Mouse (Mus musculus): ENCODE results near the gene Yy1. TPM values are rescaled to one million over a fixed set of nuclear protein-coding genes. Genes with fewer than 3 reads are reported as not detected.

Gene Yy1
- 16.2 TPM for polyA plus RNA-seq (2017; shearing (Covaris generic))

GRCm38 (mm10) chr12:108792546-108793452 lies at the start of gene Yy1:
Gene Yy1 (plus strand): TSS chr12:108792973.

GRCm38 (mm10) chr12:108835840-108836409 lies 43.2 kb downstream of the Yy1 start, which contains the start of the genes Slc25a29 and Slc25a47:
Gene Slc25a29 (minus strand): TSS chr12:108835883.
Gene Slc25a47 (plus strand): TSS chr12:108836046.

Other genes starting within 250 kb of the Yy1 start
- gene Evl, start 238.3 kb upstream of the Yy1 start, polyA plus RNA-seq (2017; shearing (Covaris generic)): 332 TPM
- gene Degs2, start 90.7 kb upstream of the Yy1 start, polyA plus RNA-seq (2017; shearing (Covaris generic)): 1.5 TPM
- gene Slc25a29, start 42.9 kb downstream of the Yy1 start, polyA plus RNA-seq (2017; shearing (Covaris generic)): 5.0 TPM
- gene Slc25a47, start 43.1 kb downstream of the Yy1 start, polyA plus RNA-seq (2017; shearing (Covaris generic)): 0.78 TPM
- gene Wdr25, start 100.7 kb downstream of the Yy1 start, polyA plus RNA-seq (2017; shearing (Covaris generic)): 6.4 TPM
- gene Wars, start 101.2 kb downstream of the Yy1 start, polyA plus RNA-seq (2017; shearing (Covaris generic)): 34.3 TPM